Mouse (Mus musculus): ENCODE data around the gene Gpr4. TPM values are rescaled to one million over a fixed set of nuclear protein-coding genes. Genes with fewer than 3 reads are reported as not detected.

The Gpr4 gene
- not detected in 2 replicates for polyA plus RNA-seq (2012; ENCODE audit: insufficient read depth, insufficient read length, low replicate concordance, missing spikeins)

- Histone ChIP-seq H3K4me1 (ENCODE audit: control insufficient read depth, insufficient read depth, low read length) (peaks cover 11% of the 10 kb centered on the region), H3K4me3 (ENCODE audit: insufficient read depth, low read depth, low read length) (peak within 1 kb of the TSS; percentile 52), H3K27ac (ENCODE audit: insufficient read depth, low read depth, low read length) (no peak within 1 kb of the TSS; the same call in 1 of the 2 replicates)
- WGBS = 5% methylated on average over 29 of the region's 30 CpGs
- TF ChIP-seq CTCF (IDR thresholded peaks at IDR 0.05; ENCODE audit: insufficient read depth, low read depth, low read length) (no peak), POLR2A (IDR thresholded peaks at IDR 0.05; ENCODE audit: insufficient read depth, low read depth, low read length) (no peak)
Observed at GRCm38 (mm10) chr7:19211996-19212755, at the start of gene Gpr4. Gene Gpr4, plus strand, starts transcription at chr7:19212538.

- no peak for TF ChIP-seq POLR2A (IDR thresholded peaks at IDR 0.05; ENCODE audit: insufficient read depth, low read depth, low read length)
- no peak for TF ChIP-seq CTCF (IDR thresholded peaks at IDR 0.05; ENCODE audit: insufficient read depth, low read depth, low read length)
- Histone ChIP-seq H3K4me3 (ENCODE audit: insufficient read depth, low read depth, low read length) (no peak overlapping the region), H3K27ac (ENCODE audit: insufficient read depth, low read depth, low read length) (no peak overlapping the region), H3K4me1 (ENCODE audit: control insufficient read depth, insufficient read depth, low read length) (peaks cover 38% of the 10 kb centered on the region)
- WGBS = 84% methylated on average over 7 of the region's 7 CpGs
Observed at GRCm38 (mm10) chr7:19162928-19163327, 49.4 kb upstream of the Gpr4 start.

- no peak for TF ChIP-seq CTCF (IDR thresholded peaks at IDR 0.05; ENCODE audit: insufficient read depth, low read depth, low read length)
- Histone ChIP-seq H3K4me1 (ENCODE audit: control insufficient read depth, insufficient read depth, low read length) (peaks cover 38% of the 10 kb centered on the region), H3K27ac (ENCODE audit: insufficient read depth, low read depth, low read length) (no peak overlapping the region), H3K4me3 (ENCODE audit: insufficient read depth, low read depth, low read length) (no peak overlapping the region)
- WGBS = 43% methylated on average over 12 of the region's 12 CpGs
Observed at GRCm38 (mm10) chr7:19163752-19164151, 48.6 kb upstream of the Gpr4 start.

GRCm38 (mm10) chr7:19164189-19164588, 48.1 kb upstream of the Gpr4 start:
- 11% methylated on average over 6 of the region's 6 CpGs for WGBS
- Histone ChIP-seq H3K4me1 (ENCODE audit: control insufficient read depth, insufficient read depth, low read length) (peaks cover 38% of the 10 kb centered on the region), H3K27ac (ENCODE audit: insufficient read depth, low read depth, low read length) (no peak overlapping the region), H3K4me3 (ENCODE audit: insufficient read depth, low read depth, low read length) (no peak overlapping the region)
- TF ChIP-seq POLR2A (IDR thresholded peaks at IDR 0.05; ENCODE audit: insufficient read depth, low read depth, low read length) = no peak
- no peak for TF ChIP-seq CTCF (IDR thresholded peaks at IDR 0.05; ENCODE audit: insufficient read depth, low read depth, low read length)

GRCm38 (mm10) chr7:19164978-19165377, 47.4 kb upstream of the Gpr4 start:
- H3K27ac ChIP-seq (ENCODE audit: insufficient read depth, low read depth, low read length) = no peak overlapping the region
- 23% methylated on average over 13 of the region's 13 CpGs for WGBS
- TF ChIP-seq CTCF (IDR thresholded peaks at IDR 0.05; ENCODE audit: insufficient read depth, low read depth, low read length) (no peak), POLR2A (IDR thresholded peaks at IDR 0.05; ENCODE audit: insufficient read depth, low read depth, low read length) (no peak)
- H3K4me3 ChIP-seq (ENCODE audit: insufficient read depth, low read depth, low read length) = no peak overlapping the region
- H3K4me1 ChIP-seq (ENCODE audit: control insufficient read depth, insufficient read depth, low read length) = peaks cover 38% of the 10 kb centered on the region

- WGBS = 14% methylated on average over 14 of the region's 14 CpGs
- Histone ChIP-seq H3K4me3 (ENCODE audit: insufficient read depth, low read depth, low read length) (no peak within 1 kb of the TSS), H3K4me1 (ENCODE audit: control insufficient read depth, insufficient read depth, low read length) (peaks cover 40% of the 10 kb centered on the region), H3K27ac (ENCODE audit: insufficient read depth, low read depth, low read length) (no peak within 1 kb of the TSS)
- TF ChIP-seq POLR2A (IDR thresholded peaks at IDR 0.05; ENCODE audit: insufficient read depth, low read depth, low read length) (no peak), CTCF (IDR thresholded peaks at IDR 0.05; ENCODE audit: insufficient read depth, low read depth, low read length) (no peak)
Observed at GRCm38 (mm10) chr7:19165656-19166423, 46.5 kb upstream of the Gpr4 start, which contains the start of gene Gipr. Gene Gipr, minus strand, starts transcription at chr7:19166127.

- Histone ChIP-seq H3K4me3 (ENCODE audit: insufficient read depth, low read depth, low read length) (no peak overlapping the region), H3K27ac (ENCODE audit: insufficient read depth, low read depth, low read length) (no peak overlapping the region), H3K4me1 (ENCODE audit: control insufficient read depth, insufficient read depth, low read length) (peaks cover 51% of the 10 kb centered on the region)
- TF ChIP-seq CTCF (IDR thresholded peaks at IDR 0.05; ENCODE audit: insufficient read depth, low read depth, low read length) (no peak), POLR2A (IDR thresholded peaks at IDR 0.05; ENCODE audit: insufficient read depth, low read depth, low read length) (no peak)
- WGBS = 89% methylated on average over 3 of the region's 3 CpGs
Observed at GRCm38 (mm10) chr7:19166990-19167389, 45.3 kb upstream of the Gpr4 start.

GRCm38 (mm10) chr7:19169506-19169905, 42.8 kb upstream of the Gpr4 start:
- Histone ChIP-seq H3K27ac (ENCODE audit: insufficient read depth, low read depth, low read length) (peak overlapping the region; percentile 97), H3K4me1 (ENCODE audit: control insufficient read depth, insufficient read depth, low read length) (peaks cover 47% of the 10 kb centered on the region), H3K4me3 (ENCODE audit: insufficient read depth, low read depth, low read length) (no peak overlapping the region)
- WGBS = 37% methylated on average over 10 of the region's 10 CpGs
- TF ChIP-seq POLR2A (IDR thresholded peaks at IDR 0.05; ENCODE audit: insufficient read depth, low read depth, low read length) = no peak
- TF ChIP-seq CTCF (IDR thresholded peaks at IDR 0.05; ENCODE audit: insufficient read depth, low read depth, low read length) = no peak

GRCm38 (mm10) chr7:19170142-19170541, 42.2 kb upstream of the Gpr4 start:
- Histone ChIP-seq H3K4me1 (ENCODE audit: control insufficient read depth, insufficient read depth, low read length) (peaks cover 43% of the 10 kb centered on the region), H3K27ac (ENCODE audit: insufficient read depth, low read depth, low read length) (peak overlapping the region; percentile 97), H3K4me3 (ENCODE audit: insufficient read depth, low read depth, low read length) (no peak overlapping the region)
- TF ChIP-seq POLR2A (IDR thresholded peaks at IDR 0.05; ENCODE audit: insufficient read depth, low read depth, low read length) (0 out of 2 replicates have a peak, but pooled peaks have one; percentile 12), CTCF (IDR thresholded peaks at IDR 0.05; ENCODE audit: insufficient read depth, low read depth, low read length) (no peak)
- WGBS = 10% methylated on average over 8 of the region's 8 CpGs
